Mouse (Mus musculus) liver, adult (tissue): ENCODE results near the gene Nfu1.

Experiments
- GATA4 ChIP-seq: IDR thresholded peaks from 2 replicates; pipeline ENCODE4 v1.6.1; 2014; ENCODE audit warnings: mild to moderate bottlenecking, low read length; ENCODE audit not compliant: insufficient replicate concordance

Nfu1 gene

GRCm38 (mm10) chr6:87005577-87005976 is 3.5 kb upstream of the Nfu1 start:
- TF ChIP-seq GATA4: no peak

- no peak; the same call in 1 of the 2 replicates for TF ChIP-seq GATA4
Observed at GRCm38 (mm10) chr6:87009692-87010328, 774 bp downstream of the Nfu1 start.

- TF ChIP-seq GATA4: no peak
Observed at GRCm38 (mm10) chr6:87016916-87017315, 7.9 kb downstream of the Nfu1 start.

GRCm38 (mm10) chr6:87018874-87019273 is 9.8 kb downstream of the Nfu1 start:
- TF ChIP-seq GATA4: no peak

- TF ChIP-seq GATA4: no peak
Observed at GRCm38 (mm10) chr6:87021791-87022190, 12.8 kb downstream of the Nfu1 start.

- no peak for TF ChIP-seq GATA4
Observed at GRCm38 (mm10) chr6:87026980-87027379, 17.9 kb downstream of the Nfu1 start.

GRCm38 (mm10) chr6:87028881-87029280 is 19.8 kb downstream of the Nfu1 start:
- TF ChIP-seq GATA4: no peak

GRCm38 (mm10) chr6:87032401-87032800 is 23.4 kb downstream of the Nfu1 start:
- TF ChIP-seq GATA4: no peak

GRCm38 (mm10) chr6:87034395-87034794 is 25.4 kb downstream of the Nfu1 start:
- no peak for TF ChIP-seq GATA4

GRCm38 (mm10) chr6:87037826-87038620 is 29.0 kb downstream of the Nfu1 start:
- TF ChIP-seq GATA4: no peak

- TF ChIP-seq GATA4: no peak
Observed at GRCm38 (mm10) chr6:87039161-87039560, 30.1 kb downstream of the Nfu1 start.

- no peak for TF ChIP-seq GATA4
Observed at GRCm38 (mm10) chr6:87040971-87041370, 31.9 kb downstream of the Nfu1 start.

- TF ChIP-seq GATA4: no peak
Observed at GRCm38 (mm10) chr6:87041431-87041830, 32.4 kb downstream of the Nfu1 start.

- TF ChIP-seq GATA4: no peak
Observed at GRCm38 (mm10) chr6:87042004-87042336, 32.9 kb downstream of the Nfu1 start.

- no peak; the same call in 1 of the 2 replicates for TF ChIP-seq GATA4
Observed at GRCm38 (mm10) chr6:87042337-87043130, 33.5 kb downstream of the Nfu1 start, which contains the start of gene Gfpt1. Gene Gfpt1 (plus strand): TSS chr6:87042846.

GRCm38 (mm10) chr6:87043131-87043516 is 34.1 kb downstream of the Nfu1 start:
- TF ChIP-seq GATA4: no peak
